Mouse (Mus musculus) intestine, embryonic 14.5 days (tissue): Measurements from ENCODE around the gene Sez6. TPM values are rescaled to one million over a fixed set of nuclear protein-coding genes. Genes with fewer than 3 reads are reported as not detected.

Source experiments
- ATAC-seq: fragments of 200-750 bp; cut with Nextera tagmentation; replicated peaks from 2 replicates; pipeline ENCODE4 v1.8.0; 2017; ENCODE audit warnings: low read depth, moderate number of reproducible peaks, moderate TSS enrichment, moderate library complexity; ENCODE audit not compliant: low FRiP score, low TSS enrichment
- DNase-seq: peaks from one replicate; pipeline ENCODE4 v3.0.0-alpha.2; 2018; ENCODE audit warnings: low spot score
- H3K27ac ChIP-seq: fragments of 300-500 bp; sonication (generic); 2 replicates; pipeline ENCODE4 v1.5.1; 2014; ENCODE audit warnings: low read depth, mild to moderate bottlenecking, control low read depth
- H3K27me3 ChIP-seq: fragments of 300-500 bp; sonication (generic); replicated peaks from 2 replicates; pipeline ENCODE4 v1.6.1; 2014; ENCODE audit warnings: low read length, control low read depth; ENCODE audit not compliant: control insufficient read depth, insufficient read depth
- H3K36me3 ChIP-seq: fragments of 300-500 bp; sonication (generic); 2 replicates; pipeline ENCODE4 v1.6.1; 2014; ENCODE audit warnings: low read length, control low read depth; ENCODE audit not compliant: control insufficient read depth, insufficient read depth
- H3K4me1 ChIP-seq: fragments of 300-500 bp; sonication (generic); replicated peaks from 2 replicates; pipeline ENCODE4 v1.6.1; 2014; ENCODE audit warnings: low read length, control low read depth, mixed read lengths; ENCODE audit not compliant: control insufficient read depth, insufficient read depth
- H3K4me2 ChIP-seq: fragments of 300-500 bp; sonication (generic); 2 replicates; pipeline ENCODE4 v1.6.1; 2014; ENCODE audit warnings: low read length
- H3K4me3 ChIP-seq: fragments of 300-500 bp; sonication (generic); 2 replicates; pipeline ENCODE4 v1.5.1; 2014; ENCODE audit warnings: low read depth, low read length, control low read depth, mixed read lengths
- H3K9ac ChIP-seq: fragments of 300-500 bp; sonication (generic); 2 replicates; pipeline ENCODE4 v1.6.1; 2014; ENCODE audit warnings: mild to moderate bottlenecking, low read length
- H3K9me3 ChIP-seq: fragments of 300-500 bp; sonication (generic); 2 replicates; pipeline ENCODE4 v1.6.1; 2016; ENCODE audit warnings: low read length, control low read depth; ENCODE audit not compliant: control insufficient read depth
- WGBS: fragments of 180-500 bp; shearing (Covaris S2); extraction: QIAGEN DNeasy Blood & Tissue Kit; methylation state at CpG from one replicate; pipeline ENCODE4 v1.1.7; 2014; 5-methylcytosine and 5-hydroxymethylcytosine counted together
- polyA plus RNA-seq: library from polyadenylated mRNA; unstranded; fragments of >200 nt; fragmentation: Nextera tagmentation; extraction: Ambion mirVana; gene quantifications from 2 replicates; pipeline ENCODE4 v1.2.1, GENCODE M21; 2014

Sez6 gene
- polyA plus RNA-seq, 1 experiment from 2014 or later: 1.4 TPM

DNA sequence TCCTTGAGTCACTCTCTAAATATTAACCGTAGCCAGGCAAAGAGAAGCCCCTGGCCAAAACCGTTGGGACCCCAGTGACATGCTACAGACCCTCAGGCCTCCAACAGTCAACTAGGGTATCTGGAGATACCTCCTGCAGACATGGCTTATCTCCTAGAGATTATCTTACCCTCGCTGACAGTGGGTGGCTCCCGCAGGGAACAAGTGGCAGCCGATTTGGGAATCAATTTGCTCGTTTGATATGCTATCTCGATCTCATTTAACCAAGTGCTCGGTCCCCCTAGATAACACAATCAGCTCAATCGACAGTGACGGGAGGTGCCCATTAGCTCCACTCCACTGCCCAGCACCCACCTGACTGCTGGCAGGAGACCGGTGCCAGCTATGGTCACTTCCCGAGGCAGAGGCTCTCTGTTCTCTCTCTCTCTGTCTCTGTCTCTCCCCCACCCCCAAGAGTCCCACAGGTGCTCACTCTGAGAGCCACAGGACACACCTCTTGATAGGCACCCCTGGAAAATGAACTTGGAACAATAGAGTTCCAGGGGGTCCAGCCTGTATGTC lies 19.6 kb downstream of the Sez6 start:
- ATAC-seq (no peak), DNase-seq (no peak)
- peaks cover 30% of the 10 kb centered on the region for H3K27me3 ChIP-seq
- H3K9me3 ChIP-seq: no peaks in the 10 kb centered on the region
- H3K4me2 ChIP-seq: no peak overlapping the region
- H3K27ac ChIP-seq: no peak overlapping the region
- no peaks in the 10 kb centered on the region for H3K4me1 ChIP-seq
- 29% methylated on average over 12 of the region's 12 CpGs for WGBS
- no peak overlapping the region for H3K9ac ChIP-seq
- no peaks in the 10 kb centered on the region for H3K36me3 ChIP-seq
- H3K4me3 ChIP-seq: no peak overlapping the region

DNA sequence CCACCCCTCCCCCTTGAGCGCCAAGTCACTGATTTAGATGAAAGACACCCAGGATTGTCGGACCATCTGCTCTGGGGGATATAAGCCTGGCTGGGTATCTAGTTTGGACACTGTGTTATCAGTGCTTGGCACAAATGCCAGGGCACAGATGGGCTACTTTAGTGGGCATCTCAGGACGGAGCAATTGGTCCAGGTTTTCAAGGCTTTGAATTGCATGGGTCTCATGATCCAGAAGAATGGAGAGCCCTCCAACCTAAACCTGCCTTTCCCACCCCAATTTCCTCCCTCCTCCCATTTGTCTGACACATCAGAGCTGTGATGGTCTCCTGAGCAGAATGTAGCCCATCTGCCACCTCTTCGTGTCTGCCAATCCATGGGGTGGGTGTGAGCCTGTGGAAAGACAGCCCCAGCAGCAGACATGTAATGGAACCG lies 20.2 kb downstream of the Sez6 start:
- H3K4me1 ChIP-seq: no peaks in the 10 kb centered on the region
- H3K4me2 ChIP-seq: no peak overlapping the region
- ATAC-seq (no peak), DNase-seq (no peak)
- H3K4me3 ChIP-seq: no peak overlapping the region
- no peaks in the 10 kb centered on the region for H3K9me3 ChIP-seq
- H3K36me3 ChIP-seq: no peaks in the 10 kb centered on the region
- H3K9ac ChIP-seq: no peak overlapping the region
- WGBS: 62% methylated on average over 5 of the region's 5 CpGs
- peaks cover 26% of the 10 kb centered on the region for H3K27me3 ChIP-seq
- no peak overlapping the region for H3K27ac ChIP-seq

DNA sequence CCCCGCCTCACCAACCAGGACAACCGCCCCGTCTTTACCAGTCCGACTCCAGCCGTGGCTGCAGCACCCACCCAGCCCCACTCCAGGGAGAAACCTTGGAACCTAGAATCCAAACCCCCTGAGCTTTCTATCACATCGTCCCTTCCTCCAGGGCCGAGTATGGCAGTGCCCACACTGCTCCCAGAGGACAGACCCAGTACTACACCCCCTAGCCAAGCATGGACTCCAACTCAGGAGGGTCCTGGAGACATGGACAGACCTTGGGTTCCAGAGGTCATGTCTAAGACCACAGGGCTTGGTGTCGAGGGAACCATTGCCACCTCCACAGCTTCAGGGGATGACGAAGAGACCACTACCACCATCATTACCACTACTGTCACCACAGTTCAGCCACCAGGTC lies 23.1 kb downstream of the Sez6 start:
- Histone ChIP-seq H3K4me1 (no peaks in the 10 kb centered on the region), H3K9me3 (no peaks in the 10 kb centered on the region), H3K4me3 (no peak overlapping the region), H3K9ac (no peak overlapping the region), H3K4me2 (no peak overlapping the region), H3K36me3 (no peaks in the 10 kb centered on the region), H3K27me3 (peaks cover 11% of the 10 kb centered on the region; the same call in 1 of the 2 replicates), H3K27ac (no peak overlapping the region)
- ATAC-seq (no peak), DNase-seq (no peak)
- WGBS: 34% methylated on average over 9 of the region's 9 CpGs

DNA sequence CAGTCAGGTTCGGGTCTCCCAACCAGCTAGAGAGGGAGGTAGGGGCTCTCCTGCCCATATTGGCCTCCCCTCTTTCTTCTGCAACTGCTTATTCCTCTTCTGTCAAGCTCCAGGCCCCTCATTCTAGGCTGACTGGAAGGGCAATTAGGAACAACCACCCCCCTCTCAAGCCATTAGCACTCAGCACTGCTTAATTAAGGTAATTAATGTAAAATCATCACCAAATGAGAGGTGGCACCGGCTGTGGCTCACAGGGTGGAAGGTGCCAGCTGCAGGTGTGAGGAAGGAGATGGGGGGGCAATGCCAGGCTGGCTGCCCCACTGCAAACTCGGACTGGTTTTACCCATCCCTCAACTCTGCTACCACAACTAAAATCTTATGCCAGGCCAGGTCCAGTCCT lies 25.8 kb downstream of the Sez6 start:
- ATAC-seq: no peak
- H3K4me3 ChIP-seq: no peak overlapping the region
- DNase-seq: no peak
- no peaks in the 10 kb centered on the region for H3K9me3 ChIP-seq
- no peaks in the 10 kb centered on the region for H3K36me3 ChIP-seq
- H3K27me3 ChIP-seq: 0 out of 2 replicates have a peak, but pooled peaks cover 7% of the 10 kb centered on the region
- 65% methylated on average over 3 of the region's 3 CpGs for WGBS
- H3K4me2 ChIP-seq: no peak overlapping the region
- no peak overlapping the region for H3K9ac ChIP-seq
- no peaks in the 10 kb centered on the region for H3K4me1 ChIP-seq
- no peak overlapping the region for H3K27ac ChIP-seq

DNA sequence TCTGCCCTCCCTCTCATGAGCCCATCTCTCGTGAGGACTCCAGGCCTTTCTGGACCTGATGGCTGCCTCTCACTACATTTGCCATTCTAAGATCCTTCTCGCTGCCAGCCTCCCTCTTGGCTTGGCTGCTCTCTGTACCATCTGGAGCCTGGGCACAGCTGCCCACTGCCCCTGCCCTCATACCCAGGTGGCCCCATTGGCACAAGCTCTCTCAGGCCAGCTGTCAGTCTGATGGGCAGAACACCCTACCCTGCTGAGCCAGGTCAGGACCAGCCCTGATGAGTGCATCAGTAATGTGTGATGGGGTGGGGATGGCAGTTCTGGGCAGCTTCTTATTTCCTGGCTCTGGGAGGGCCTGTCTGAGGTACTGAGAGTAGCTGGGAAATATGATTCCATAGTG lies 27.7 kb downstream of the Sez6 start:
- Histone ChIP-seq H3K27ac (no peak overlapping the region), H3K9me3 (no peaks in the 10 kb centered on the region), H3K4me3 (no peak overlapping the region), H3K36me3 (no peaks in the 10 kb centered on the region), H3K27me3 (0 out of 2 replicates have a peak, but pooled peaks cover 7% of the 10 kb centered on the region), H3K4me1 (no peaks in the 10 kb centered on the region), H3K4me2 (no peak overlapping the region), H3K9ac (no peak overlapping the region)
- ATAC-seq: no peak
- DNase-seq: no peak
- 75% methylated on average over 2 of the region's 2 CpGs for WGBS

DNA sequence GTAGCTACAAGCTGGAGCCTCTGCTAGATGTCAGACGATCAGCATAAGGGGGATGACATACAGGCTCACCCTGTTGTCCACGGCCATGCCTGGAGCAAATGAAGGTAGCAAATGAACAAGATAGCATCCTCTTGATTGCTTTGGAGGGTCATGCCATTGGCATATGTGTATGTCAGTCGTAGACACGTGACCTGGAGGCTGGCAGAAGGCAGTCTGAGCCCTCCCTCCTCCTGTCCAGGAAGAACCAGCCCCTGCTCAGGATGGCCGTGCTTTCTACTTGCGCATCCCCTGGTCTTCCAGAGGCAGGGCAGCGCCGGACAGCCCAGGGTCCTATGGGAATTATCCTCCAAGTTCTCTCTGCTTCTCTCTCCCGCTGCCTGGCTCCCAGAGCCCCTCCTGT lies 28.3 kb downstream of the Sez6 start:
- no peak overlapping the region for H3K9ac ChIP-seq

DNA sequence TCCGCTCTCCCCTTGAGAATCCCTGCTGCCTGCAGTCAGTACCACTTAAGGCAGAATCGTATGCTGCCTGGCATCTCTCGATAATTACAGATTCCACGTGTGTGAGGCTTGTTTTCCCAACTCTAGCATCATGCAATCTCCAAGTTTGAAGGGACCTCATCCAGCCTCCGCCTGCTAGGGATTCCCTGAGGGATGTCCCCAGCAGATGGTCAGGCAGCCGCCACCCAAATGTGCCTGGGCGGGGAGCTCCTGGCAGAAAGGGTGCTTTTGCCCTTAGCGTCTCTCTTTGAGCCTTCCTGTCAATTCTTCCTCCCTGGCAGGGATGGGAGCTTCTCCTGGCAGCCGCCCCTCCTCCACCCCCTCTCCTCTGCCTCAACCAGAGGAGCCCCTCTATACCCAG lies 29.6 kb downstream of the Sez6 start:
- WGBS: 50% methylated on average over 9 of the region's 9 CpGs
- no peaks in the 10 kb centered on the region for H3K36me3 ChIP-seq

More for the DNA sequence above, 28.3 kb downstream of the Sez6 start:
- WGBS: 53% methylated on average over 9 of the region's 9 CpGs
- Histone ChIP-seq H3K4me2 (no peak overlapping the region), H3K4me3 (no peak overlapping the region), H3K4me1 (no peaks in the 10 kb centered on the region), H3K36me3 (no peaks in the 10 kb centered on the region), H3K27ac (no peak overlapping the region), H3K9me3 (no peaks in the 10 kb centered on the region), H3K27me3 (0 out of 2 replicates have a peak, but pooled peaks cover 7% of the 10 kb centered on the region)
- DNase-seq (no peak), ATAC-seq (no peak)

DNA sequence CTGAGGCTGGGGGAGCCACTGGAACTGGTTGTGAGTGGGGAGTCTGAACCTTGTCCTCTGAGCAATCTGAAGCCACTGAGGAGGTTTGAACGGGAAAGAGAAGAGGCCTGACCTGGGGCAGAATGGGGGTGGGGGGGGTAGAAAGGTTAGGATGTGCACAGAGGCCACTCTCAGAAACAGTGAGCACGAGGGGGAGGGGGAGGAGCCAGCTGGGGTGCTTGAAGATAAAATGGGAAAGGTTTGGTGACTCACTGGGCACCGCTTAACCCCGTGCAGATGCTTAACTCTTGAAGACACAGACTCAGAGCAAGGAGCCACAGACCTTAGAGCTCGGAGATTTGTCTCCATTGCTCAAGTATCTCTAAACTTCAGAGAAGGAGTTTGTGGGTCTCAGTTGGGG lies 30.3 kb downstream of the Sez6 start:
- H3K27me3 ChIP-seq: peaks cover 10% of the 10 kb centered on the region; the same call in 1 of the 2 replicates
- H3K9me3 ChIP-seq: no peaks in the 10 kb centered on the region
- ATAC-seq (no peak), DNase-seq (no peak)
- WGBS: 47% methylated on average over 5 of the region's 5 CpGs
- no peak overlapping the region for H3K4me3 ChIP-seq
- H3K9ac ChIP-seq: no peak overlapping the region
- H3K36me3 ChIP-seq: no peaks in the 10 kb centered on the region
- no peak overlapping the region for H3K4me2 ChIP-seq
- no peak overlapping the region for H3K27ac ChIP-seq
- H3K4me1 ChIP-seq: no peaks in the 10 kb centered on the region; the same call in 1 of the 2 replicates

More for the DNA sequence above, 29.6 kb downstream of the Sez6 start:
- H3K4me2 ChIP-seq: no peak overlapping the region
- H3K27me3 ChIP-seq: 0 out of 2 replicates have a peak, but pooled peaks cover 7% of the 10 kb centered on the region
- no peaks in the 10 kb centered on the region; the same call in 1 of the 2 replicates for H3K4me1 ChIP-seq
- no peak overlapping the region for H3K9ac ChIP-seq
- no peak for DNase-seq
- ATAC-seq: no peak
- no peak overlapping the region for H3K27ac ChIP-seq
- no peak overlapping the region for H3K4me3 ChIP-seq
- no peaks in the 10 kb centered on the region for H3K9me3 ChIP-seq

DNA sequence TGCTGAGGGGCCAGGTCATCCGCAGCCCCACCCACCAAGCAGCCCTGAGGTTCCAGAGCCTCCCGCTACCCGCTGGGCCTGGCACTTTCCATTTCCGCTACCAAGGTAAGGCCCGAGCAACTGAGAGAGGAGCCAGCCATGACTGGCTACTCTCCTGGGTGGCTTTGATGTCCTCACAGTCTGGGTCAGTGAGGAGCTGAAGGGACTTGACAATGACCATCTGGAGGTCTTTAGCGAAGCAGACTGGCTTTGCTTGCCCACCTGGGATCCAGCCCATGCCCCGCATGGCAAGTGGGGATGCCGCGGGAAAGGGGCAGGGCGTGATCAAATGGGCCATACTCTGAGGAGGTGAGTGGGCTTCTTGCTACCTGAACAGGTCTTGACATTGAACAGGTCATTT lies 32.3 kb downstream of the Sez6 start:
- Histone ChIP-seq H3K9ac (no peak overlapping the region), H3K27ac (no peak overlapping the region), H3K4me1 (no peaks in the 10 kb centered on the region; the same call in 1 of the 2 replicates), H3K4me2 (no peak overlapping the region), H3K9me3 (no peaks in the 10 kb centered on the region), H3K36me3 (no peaks in the 10 kb centered on the region), H3K4me3 (no peak overlapping the region), H3K27me3 (peaks cover 10% of the 10 kb centered on the region; the same call in 1 of the 2 replicates)
- ATAC-seq: no peak
- WGBS: 89% methylated on average over 10 of the region's 10 CpGs
- no peak for DNase-seq
